Mouse (Mus musculus) CD4-positive, CD25-positive, alpha-beta regulatory T cell, adult 4 months (primary cell): ENCODE results near the gene Gpr107. TPM values are rescaled to one million over a fixed set of nuclear protein-coding genes. Genes with fewer than 3 reads are reported as not detected.

ENCODE experiments used
- ATAC-seq: one replicate; pipeline ENCODE4 v1.8.0; 2017
- polyA plus RNA-seq, 2 experiments: library from polyadenylated mRNA; unstranded; fragments of 100-300 nt; shearing (Covaris generic); gene quantifications; one replicate each; pipeline ENCODE4 v1.2.1; 2017

Gene Gpr107
- polyA plus RNA-seq, 2 experiments from 2014 or later, result 56.6 to 60.7 TPM

DNA sequence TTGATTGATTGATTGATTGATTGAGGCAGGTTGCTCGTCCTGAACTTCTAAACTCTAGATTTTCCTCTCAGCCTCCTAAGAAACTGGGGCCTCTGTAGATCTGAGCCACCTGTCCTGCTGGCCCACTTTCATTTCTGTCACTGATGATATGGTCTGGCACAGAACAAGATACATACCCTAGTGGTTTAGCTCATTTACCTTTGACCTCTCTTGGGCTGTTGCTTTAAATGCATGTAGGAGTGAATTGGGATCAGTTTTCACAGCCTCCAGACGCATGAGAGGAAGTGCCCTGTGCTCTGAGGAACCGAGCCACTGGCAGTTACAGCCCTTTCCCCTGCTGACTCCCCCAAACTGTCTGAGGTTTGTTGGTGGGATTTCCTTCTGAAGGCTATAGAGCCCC lies 50.2 kb downstream of the Gpr107 start:
- ATAC-seq, result no peak

DNA sequence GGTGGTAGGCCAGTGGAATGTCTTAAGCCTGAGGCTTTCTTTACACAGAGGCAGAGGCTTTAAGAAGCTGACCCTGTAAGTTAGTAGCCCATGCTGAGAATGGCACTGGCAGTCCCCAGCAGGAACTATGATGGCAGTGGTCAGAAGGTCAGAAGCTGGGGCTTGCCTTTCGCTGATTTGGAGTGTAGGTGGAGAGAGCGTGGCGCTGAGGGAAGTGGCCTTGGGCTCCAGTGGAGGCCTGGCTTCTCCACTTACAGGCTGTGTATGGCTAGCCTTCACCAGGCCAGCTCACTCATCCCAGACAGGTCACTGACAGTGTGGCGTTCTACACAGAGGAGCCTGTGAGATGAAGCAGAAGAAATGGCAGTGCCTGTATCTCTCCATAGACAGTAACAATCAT lies 50.8 kb downstream of the Gpr107 start:
- no peak for ATAC-seq

DNA sequence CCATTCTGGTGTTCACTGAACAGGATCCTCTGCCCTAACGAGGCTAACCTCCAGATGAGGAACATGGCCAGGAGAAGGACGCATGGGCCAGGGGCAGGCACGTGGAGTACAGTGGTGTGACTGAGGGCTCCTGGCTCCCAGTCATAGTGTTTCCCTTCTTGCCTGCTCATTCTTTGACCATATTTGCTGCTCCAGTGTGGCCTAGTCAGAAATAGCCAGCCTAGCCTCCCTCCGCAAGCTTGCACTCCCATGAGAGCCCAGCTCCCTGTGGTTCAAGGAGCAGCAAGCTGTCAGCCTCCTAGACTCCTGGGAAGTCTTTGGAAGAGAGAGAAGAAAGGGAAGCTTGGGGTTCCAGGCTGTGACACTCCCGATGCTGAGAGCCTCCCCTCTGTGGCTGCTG lies 52.6 kb downstream of the Gpr107 start:
- no peak for ATAC-seq

DNA sequence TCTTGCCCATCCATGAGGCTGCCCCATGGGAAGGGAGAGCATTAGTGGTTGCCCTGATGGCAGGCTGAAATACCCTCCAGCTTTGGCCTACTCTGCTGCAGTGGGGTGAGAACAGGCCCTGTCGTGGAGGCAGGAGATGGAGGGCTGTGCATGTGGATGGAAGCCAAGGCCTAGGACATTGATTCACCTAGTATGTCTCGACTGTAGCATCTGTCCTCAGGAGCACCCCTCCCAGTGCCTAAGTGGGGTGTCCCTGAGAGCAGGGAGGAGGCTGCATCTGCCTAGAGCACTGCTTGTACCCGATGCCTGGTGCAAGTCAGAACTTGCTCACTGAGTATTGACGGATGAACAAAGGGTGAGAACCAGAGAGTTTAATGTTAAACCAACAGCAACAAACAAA lies 54.1 kb downstream of the Gpr107 start:
- no peak for ATAC-seq

DNA sequence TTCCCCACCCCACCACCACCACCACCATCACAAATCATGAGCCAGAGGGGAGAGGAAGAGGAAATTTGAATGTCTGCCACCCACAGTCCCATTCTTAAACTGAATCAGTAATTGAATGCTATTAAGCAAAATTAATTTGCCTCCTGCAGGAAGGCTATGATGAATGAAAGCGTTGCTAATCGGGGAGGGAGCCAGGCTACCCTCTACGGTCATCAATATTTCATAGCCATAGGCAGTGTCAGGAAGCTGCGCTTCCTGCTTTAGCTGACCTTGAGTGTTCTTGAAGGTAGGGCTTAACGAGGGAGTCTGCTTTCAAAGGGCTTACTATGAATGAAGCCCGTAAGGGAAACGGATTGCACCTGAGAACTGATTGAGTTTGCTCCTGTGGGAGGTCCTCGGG lies 54.8 kb downstream of the Gpr107 start:
- no peak for ATAC-seq

DNA sequence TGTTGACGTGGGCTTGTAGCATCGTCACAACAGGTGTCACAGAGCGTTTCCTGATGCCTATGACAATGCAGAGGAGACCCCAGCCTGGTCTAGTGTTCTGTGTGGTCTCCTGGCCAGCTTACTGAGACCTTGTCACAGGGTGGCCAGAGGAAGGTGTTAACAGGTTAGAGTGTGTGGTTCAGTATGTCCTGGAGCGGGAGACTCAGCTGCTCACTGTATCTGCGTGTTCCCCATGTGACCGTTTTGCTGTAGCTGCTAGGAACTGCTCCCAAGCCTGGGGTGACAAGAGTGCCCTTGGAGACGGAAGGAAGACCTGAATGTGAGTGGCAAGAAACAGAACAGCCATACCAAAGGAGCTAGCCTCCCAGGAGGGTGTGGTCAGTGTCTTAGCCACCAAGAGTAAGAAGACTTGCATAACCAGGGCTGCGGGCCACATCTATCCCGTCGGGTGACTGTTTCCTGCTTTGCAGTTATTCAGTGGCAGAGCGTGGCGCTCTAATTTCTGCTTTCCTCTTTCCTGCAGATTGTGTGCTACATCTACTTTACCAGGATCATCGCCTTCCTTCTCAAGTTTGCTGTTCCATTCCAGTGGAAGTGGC lies 56.5 kb downstream of the Gpr107 start:
- ATAC-seq, result no peak

DNA sequence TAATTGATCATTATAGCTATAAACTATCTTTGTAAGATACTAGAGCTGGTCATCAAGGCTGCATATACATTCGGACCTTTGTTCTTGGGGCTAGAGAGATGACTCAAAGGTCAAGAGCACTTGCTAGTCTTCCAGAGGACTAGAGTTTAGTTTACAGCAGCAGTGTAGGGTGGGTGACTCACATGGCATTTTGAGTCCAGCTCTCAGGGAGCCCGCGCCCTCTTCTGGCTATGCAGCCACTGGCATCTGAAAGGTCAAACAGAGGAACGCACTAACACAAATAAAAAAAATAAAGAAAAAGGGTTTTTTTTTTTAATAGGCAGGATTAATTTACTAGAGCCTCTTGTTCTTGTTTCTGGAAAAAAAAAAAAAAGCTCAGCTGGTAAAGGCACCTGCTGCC lies 57.4 kb downstream of the Gpr107 start:
- no peak for ATAC-seq

DNA sequence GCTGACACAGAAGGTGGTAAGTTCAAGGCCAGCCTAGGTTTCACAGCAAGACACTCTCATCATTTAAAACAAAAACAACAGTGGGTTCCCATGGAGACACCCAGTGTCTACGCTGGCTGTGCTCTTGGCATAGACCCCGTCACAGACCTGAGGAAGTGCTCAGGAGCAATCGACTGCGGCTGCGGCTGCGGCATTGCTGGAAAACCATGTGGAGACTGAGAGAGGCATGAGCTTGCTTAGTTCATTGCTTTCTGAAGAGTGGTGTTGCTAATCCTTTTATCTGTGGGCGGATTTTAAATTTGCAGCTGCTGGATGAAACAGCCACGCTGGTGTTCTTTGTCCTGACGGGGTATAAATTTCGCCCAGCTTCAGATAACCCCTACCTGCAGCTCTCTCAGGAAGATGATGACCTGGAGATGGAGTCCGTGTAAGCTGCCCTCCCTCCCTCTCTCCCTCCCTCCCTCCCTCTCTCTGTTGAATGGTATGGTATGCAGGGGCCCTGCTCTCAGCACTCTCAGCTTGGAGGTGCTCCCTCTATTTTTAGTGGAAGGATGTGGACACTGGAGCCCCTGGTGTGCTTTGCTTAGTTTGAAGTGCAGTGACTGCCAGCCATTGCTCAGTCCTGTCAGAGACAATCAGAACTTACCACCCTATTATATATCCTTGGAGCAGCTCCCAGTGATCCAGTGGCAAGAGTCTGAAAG lies 58.2 kb downstream of the Gpr107 start:
- no peak for ATAC-seq

DNA sequence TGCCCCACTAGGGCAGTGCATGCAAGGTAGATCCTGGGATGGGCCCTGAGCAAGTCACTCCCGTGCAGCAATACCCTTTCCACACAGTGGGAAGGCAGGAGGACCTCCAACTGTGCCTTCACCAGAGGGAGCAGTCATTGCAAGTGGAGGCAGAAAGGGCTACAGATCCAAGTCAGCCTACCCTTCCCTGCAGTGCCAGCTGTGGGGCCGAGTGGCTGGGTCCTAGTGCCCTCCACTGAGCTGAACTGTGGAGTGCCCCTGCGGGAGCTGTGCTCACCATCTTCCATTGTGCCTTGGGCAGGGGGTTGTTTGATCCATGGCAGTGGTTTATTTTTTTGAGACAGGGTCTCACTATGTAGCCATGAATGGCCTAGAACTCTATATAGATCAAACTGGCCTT lies 59.1 kb downstream of the Gpr107 start:
- no peak for ATAC-seq

DNA sequence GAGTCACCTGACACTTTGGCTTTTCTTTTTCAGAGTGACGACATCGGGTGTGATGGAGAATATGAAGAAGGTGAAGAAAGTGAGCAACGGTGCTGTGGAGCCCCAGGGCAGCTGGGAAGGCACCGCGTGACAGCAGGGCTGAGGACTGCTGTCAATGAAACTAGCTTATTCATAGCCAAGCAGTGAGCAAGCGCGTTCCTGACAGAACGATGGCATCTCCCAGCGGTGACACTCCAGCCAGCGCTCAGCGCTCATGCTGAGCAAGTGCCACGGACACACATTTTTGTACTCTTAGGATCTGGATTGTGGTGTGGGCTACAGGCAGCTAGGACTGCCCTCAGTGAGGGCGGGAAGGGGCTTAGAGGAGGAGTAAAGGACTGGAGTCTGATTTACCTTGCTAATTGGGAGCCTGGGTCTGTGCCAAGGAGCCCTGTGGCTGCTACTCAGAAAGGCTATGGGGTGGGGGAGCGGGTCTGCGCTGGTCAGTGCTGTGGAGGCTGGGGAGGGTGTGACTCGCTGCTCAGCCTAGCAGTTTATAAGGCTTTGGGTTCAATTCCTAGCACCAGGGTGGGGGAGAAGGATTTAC lies 62.2 kb downstream of the Gpr107 start:
- ATAC-seq, result no peak

DNA sequence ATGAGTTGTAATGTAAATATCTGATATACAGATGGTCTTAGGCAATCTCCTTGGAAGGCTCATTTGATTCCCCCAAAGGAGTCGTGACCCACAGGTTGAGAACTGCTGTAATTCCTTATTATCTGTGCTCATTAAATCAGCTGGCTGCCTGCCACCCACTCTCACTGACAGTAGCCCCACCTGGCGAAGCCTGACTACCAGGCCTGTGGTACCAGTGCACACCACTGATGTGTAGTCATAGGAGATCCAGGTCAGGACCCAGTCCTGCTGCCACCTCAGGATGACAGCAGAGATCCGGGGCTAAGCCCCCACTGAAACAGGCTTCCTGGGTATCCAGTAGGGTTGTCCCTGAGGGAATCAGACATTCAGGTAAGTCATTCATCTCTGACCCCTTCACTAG lies 66.5 kb downstream of the Gpr107 start:
- ATAC-seq, result no peak

DNA sequence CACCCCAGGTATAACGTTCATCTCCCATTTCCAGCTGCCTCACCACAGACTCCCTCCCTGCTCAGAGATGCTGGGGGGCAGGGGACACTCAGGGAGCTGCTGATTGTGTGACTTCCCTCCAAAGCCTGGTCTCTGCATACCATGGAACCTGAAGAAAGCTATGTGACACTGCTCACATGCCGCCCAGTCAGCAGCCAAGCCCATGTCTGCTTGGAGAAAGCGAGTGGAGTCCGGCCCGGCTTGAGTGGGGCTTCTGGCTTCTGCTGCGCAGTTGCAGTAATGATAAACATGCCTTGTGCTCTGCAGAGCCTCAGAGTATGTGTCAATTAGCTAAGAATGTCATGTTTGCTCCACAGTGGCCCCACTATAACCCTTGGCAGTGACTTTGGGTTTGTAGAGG lies 67.4 kb downstream of the Gpr107 start:
- ATAC-seq, result no peak

DNA sequence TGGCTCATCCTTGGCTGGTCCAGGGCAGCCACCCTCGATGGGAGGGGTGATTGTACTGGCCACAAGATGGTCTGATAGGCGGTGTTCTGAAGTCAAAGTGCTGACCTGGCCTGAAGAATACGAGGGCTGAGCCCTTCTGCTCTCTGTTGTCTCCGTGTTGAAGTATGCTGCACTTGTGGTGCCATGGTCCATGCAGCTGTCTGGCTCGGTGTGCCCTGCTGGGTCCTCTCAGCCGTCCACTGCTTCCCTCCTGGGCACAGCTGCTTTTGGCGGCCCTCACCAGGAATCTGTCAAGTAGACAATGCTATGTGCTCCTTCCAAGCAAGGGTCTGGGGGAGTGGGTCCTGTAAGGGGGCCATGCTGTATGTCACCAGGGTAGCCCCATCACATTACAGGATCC lies 68.7 kb downstream of the Gpr107 start:
- ATAC-seq, result no peak

DNA sequence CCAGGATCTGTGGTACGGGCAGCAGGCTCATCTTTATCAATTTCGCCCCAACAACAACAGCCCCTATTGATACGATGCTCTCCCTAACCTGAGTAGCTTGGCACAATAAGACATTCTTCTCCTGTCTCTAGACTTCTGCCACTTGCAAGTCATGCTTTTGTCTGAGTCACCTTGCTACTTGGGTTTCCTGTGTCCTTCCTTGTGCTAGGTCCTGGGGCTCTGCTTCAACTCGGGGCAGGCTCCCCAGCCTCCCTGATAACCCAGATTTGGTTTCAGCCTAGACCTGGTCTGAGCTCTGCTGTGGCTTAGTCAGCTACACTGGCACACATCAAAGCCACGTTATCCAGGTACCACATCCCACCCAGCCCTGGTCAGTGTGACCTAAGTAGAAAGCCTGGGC lies 69.5 kb downstream of the Gpr107 start:
- ATAC-seq, result no peak

DNA sequence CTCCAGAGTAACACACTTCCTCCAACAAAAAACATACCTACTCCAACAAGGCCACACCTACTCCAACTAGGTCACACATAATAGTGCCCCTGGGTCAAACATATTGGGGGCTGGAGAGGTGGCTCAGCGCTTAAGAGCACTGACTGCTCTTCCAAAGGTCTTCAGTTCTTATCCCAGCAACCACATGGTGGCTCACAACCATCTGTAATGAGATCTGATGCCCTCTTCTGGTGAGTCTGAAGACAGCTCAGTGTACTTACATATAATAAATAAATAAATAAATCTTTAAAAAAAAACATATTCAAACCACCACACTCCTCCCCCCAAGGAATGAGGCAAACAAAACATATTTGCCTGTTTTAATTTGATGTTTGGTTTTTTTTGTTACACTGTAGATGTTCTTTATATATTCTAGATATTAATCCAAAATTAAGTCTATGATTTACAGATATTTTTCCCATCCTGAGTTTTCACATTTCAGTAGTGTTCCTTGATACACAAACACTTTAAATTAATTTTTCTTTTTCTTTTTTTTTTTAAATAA lies 76.7 kb downstream of the Gpr107 start:
- ATAC-seq, result no peak

DNA sequence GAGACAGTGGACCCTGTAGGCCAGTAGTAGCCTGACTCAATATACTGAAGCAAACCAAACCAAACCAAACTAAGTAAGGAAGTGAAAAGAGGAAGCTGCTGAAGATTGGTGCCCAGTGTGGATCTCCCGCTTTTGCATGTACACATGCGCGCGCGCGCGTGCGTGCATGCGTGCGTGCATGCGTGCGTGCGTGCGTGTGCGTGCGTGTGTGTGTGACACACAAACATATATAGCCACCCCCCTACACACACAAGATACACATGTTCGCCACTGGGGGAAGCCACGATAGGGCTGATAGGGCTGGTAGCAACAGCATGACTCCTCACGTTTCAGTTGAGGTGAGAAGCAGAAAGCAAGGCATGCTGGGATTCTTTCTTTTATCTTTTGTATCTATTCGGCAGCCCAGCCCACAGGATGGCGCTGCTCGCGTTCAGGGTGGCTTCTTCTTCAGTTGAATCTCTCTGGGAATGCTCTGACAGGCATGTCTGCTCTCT lies 87.1 kb downstream of the Gpr107 start:
- ATAC-seq, result peak; percentile 64

DNA sequence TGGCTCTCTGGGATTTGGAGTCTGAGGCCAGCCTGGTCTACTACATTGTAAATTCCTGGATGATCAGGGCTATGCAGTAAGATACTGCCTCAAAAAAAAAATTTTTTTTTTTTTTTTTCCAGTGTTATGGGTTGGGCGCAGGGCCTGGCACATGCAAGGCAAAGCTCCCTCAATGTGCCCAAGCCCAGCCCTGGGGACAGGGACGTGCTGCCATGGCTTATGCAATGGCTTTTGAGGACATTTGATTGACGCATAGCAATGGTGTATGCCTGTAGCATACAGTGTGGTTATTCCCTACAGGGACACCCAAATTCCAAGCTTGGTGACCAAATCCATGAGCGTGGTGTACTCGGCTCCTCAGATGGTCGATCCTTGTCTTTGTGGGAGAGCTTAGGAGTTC lies 87.7 kb downstream of the Gpr107 start:
- no peak for ATAC-seq

DNA sequence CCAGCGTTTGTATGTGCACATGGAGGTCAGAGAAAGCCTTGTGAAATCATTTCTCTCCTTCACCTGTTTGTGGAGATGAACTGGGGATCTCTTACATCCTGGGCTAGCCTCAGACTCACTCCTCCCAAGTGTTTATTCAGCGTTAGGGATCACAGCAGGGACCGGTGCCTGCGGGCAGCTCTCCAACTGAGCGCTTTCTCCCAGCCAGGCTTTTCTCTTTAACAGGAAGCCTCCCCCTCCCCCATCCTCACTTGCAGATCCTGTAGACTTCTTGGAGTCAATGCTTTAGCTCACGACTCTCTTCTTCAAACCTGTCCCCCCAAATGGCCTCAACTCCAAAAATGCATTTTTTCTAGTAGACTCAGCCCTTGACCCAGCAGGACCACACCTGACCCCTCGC lies 89.5 kb downstream of the Gpr107 start:
- no peak for ATAC-seq

DNA sequence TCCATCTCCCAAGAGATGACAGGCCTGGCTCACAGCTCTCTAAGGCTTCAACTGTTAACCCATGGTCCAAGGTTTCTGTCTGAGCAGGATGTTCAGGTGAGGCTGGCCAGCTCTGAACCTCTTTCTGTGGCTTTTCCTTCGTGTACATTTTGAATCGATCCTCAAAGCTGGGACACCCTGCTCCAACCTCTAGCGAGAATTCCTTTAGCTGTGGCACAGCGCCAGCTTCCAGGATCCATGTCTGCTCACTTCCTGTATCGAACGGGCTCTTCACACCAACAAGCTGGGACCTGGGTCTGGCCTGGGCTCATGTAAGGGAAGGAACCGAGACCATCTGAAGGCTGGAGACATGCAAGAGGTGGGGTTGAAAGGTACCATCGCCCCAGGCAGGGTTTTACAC lies 92.1 kb downstream of the Gpr107 start:
- no peak for ATAC-seq

DNA sequence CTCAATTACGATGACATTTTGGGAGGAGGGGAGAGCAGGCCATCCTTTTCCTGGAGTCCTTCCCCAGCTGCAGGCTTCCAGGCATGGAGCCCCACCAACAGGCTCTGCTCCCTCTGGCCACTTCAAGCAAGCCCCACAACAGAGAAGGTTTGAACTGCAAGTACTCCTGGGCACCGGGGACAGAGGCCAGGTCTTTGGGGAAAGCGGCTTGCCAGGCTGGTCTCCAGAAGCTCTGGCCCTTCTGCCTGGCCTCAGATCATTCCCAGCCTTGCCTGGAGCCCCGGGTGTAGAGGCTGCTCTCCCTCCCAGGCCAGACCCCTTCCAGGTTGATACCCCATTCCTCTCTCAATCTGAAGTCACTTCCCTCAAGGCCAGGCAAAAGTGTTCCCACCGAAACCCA lies 92.9 kb downstream of the Gpr107 start:
- no peak for ATAC-seq

DNA sequence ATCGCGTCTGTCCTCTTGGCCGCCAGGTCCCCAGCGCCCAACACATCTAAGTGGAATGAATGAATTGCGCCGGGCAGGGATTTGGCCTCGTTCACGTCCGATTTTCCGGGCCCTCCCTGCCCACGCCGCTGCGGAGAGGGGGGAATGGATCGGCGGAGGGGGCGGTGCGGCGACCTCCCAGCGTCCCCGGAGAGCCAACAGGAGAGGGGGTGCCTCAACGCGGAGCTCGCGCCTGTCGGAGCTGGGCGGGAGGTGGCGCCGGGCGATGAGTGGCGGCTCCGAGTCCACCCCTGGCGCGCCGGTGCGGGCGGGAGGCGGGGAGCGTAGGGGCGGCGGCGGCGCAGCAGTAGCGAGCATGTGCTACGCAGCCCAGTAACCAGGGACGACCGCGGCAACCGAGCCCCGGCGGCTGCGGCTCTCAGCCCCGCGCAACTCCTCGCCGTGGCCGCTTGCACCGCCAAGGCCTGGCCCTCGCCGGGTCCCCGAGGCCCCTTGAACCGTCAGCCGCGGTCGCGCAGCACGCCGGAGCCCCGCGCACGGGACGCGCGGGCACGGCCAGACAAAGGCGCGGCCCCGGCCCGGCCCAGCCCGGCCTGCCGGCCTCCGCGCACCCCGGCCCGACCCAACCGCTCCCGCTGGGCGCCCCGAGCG lies 93.5 kb downstream of the Gpr107 start, which contains the start of gene Ncs1:
Ncs1 (plus strand) TSS at position 333 of the 651 bp plus-strand sequence.
- ATAC-seq, result peak; percentile 61

DNA sequence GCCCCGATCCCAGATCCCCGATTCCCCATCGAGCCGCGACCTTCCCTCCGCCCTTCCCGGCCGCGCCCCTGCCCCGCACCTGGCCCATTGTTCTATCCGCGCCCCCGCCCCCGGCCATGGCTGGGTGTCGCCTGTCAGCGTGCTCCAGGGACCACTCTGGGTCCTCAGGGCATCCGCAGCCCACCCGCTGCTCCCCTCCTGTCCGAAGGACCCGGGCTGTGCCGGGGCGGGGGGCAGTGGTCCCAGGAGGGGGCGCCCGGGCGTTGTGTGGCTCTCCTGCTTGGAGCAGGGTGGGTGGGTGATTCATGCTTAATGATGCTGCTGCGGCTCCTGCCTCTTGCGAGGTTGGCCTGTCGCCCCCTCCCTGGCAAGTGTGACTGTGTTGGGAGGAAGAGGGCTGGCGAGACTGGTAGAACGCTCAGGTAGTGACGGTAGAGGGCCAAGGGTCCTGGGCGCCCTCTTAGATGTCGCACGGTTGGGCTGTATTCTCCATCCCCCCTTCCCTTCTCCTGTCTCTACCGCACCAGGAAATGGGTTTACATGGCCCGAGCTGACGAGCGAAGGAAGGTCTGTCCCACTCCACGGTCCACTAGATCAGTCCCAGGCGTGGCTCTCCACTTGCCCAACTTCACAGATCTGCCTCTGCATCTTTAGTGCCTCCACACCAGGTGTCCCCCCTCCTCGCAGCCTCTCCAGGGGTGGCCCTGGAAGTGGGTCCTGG lies 94.3 kb downstream of the Gpr107 start:
- ATAC-seq, result peak; percentile 45

DNA sequence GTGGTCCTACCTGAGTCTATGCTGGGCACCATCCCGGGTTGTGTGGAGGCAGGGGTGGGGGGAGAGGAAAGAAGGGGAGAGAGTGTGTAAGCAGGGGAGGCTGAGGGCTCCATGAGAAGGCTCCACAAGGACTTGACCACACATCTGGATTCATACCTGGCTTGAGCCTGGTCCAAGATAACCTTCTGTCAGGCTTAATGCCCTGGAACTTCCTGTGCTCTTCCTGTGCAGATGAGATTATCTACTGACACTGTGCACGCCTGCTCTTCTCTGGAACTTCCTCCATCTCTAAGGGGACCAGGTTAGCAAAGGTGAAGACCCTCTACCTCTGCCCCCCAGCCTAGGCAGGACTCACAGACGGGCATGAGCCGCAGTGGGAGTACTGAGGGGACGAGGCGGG lies 96.7 kb downstream of the Gpr107 start:
- ATAC-seq, result no peak
